Mouse (Mus musculus) testis, adult 2 months (tissue): ENCODE measurements around the gene Ppp1r12b.

Source experiments
- CTCF ChIP-seq: fragments of 200-500 bp; IDR thresholded peaks from 2 replicates; pipeline ENCODE4 v1.5.1; 2012; ENCODE audit warnings: low read depth, mild to moderate bottlenecking, inconsistent platforms, low read length, moderate library complexity; ENCODE audit not compliant: control insufficient read depth, insufficient read depth, insufficient replicate concordance
- POLR2A ChIP-seq: fragments of 200-500 bp; IDR thresholded peaks from 2 replicates; pipeline ENCODE4 v1.6.1; 2012; ENCODE audit warnings: low read depth, mild to moderate bottlenecking, inconsistent platforms, low read length, moderate library complexity; ENCODE audit not compliant: control insufficient read depth

- TF ChIP-seq CTCF = no peak
- no peak for TF ChIP-seq POLR2A
Measured at GRCm38 (mm10) chr1:134994739-134995138, 39.0 kb upstream of the Ppp1r12b start.
